Mouse (Mus musculus) C2C12 (cell line): ENCODE data around the gene Cilp.

ENCODE experiments used
- CTCF ChIP-seq: IDR thresholded peaks from one replicate; pipeline ENCODE4 v1.5.1; 2011; ENCODE audit not compliant: control insufficient read depth, insufficient read depth, insufficient read length
- MYOD1 ChIP-seq: IDR thresholded peaks from one replicate; pipeline ENCODE4 v1.6.1; 2011; ENCODE audit warnings: low read depth; ENCODE audit not compliant: control insufficient read depth, insufficient read length
- MYOG ChIP-seq: IDR thresholded peaks from one replicate; pipeline ENCODE4 v1.6.1; 2011; ENCODE audit not compliant: control insufficient read depth, insufficient read length; ENCODE audit errors: extremely low read depth

- TF ChIP-seq MYOD1 = no peak
- no peak for TF ChIP-seq CTCF
- TF ChIP-seq MYOG = no peak
These were observed 39.2 kb upstream of the Cilp start for GRCm38 (mm10) chr9:65225795-65226194.
